Mouse (Mus musculus): ENCODE data around the gene Mrpl35. TPM values are rescaled to one million over a fixed set of nuclear protein-coding genes. Genes with fewer than 3 reads are reported as not detected.

Gene Mrpl35
- polyA plus RNA-seq (2012; rRNA removed) = 10.8 and 11.8 TPM in 2 replicates

GRCm38 (mm10) chr6:71826869-71827268, at the start of gene Mrpl35:
Gene Mrpl35, minus strand, starts transcription at chr6:71826969.

DNA sequence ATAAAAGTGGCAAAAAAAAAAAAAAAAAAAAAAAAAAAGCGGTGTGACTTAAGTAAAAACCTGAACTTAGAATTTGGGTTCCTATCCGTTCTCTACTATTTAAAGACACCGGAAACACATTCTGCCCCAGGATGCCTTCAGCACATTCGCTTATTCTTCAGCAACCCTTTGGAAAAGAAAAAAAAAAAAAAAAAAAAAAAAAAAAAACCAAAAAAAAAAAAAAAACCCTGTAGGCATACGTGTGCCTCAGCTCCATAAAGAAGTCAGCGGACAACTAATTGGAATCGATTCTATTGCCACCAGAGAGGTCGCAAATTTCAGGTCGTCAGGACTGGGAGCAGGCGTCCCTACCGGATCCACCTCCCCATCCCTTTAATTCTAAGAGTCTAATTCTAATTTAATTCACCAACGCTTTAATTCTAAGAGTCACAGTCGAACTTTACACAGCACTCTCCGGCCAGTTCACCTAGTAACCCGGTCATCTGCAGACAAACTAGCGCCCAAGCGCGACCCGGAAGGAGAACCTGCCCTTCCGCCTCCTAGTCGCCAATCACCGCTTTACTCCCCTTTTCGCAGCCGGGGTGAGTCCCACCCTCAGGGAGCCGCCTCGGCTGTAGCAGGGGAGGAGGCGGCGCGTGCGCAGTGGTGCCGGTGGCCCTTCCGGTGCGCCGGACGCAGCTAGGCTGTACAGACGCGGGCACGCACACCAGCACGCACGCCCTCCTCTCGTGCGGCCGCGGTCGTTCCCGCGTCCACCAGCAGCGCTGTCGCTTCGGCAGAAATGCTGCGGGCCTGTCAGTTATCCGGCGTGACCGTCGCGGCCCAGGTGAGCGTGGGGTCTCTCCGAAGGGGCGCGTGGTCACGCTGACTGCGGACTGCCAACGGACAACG, 4.2 kb upstream of the Mrpl35 start, which contains the start of gene Immt:
Gene Immt (plus strand): TSS at position 642 of the 891 bp plus-strand sequence.

Other genes starting within 250 kb of the Mrpl35 start
- gene Kdm3a, start 194.0 kb downstream of the Mrpl35 start, polyA plus RNA-seq (2012; rRNA removed) = 14.8 and 15.6 TPM in 2 replicates
- gene Reep1, start 119.4 kb downstream of the Mrpl35 start, polyA plus RNA-seq (2012; rRNA removed) = 2.9 TPM in 2 replicates
- gene Immt, start 4.4 kb upstream of the Mrpl35 start, polyA plus RNA-seq (2012; rRNA removed) = 39.1 and 39.9 TPM in 2 replicates
- gene Ptcd3, start 81.8 kb upstream of the Mrpl35 start, polyA plus RNA-seq (2012; rRNA removed) = 23.1 and 26.1 TPM in 2 replicates
- gene Polr1a, start 82.1 kb upstream of the Mrpl35 start, polyA plus RNA-seq (2012; rRNA removed) = 7.8 and 8.5 TPM in 2 replicates